Comparison of ENCODE assay signal across 11 mouse cellular contexts in the genomic region with DNA sequence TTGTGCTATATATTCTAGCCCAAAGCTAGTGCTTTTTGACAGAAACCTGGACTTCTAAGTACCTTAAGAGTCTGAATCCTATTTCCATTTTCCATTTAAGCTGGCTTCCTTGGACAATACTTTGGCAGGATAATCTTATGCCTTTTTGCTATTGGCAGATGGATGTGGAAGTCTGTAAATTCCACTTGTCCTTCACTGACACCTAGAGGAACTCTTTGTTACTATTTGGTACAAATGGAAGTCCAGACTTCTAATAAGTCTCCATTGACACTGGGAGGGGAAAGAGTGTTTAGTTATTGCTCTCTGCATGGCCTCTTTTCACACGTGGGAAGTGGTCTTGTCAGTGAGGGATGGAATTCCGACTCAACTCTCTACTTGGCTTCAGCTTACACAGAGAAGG. TPM values are rescaled to one million over a fixed set of nuclear protein-coding genes. Genes with fewer than 3 reads are reported as not detected.
DNase-seq lines count a peak whose midpoint lies in the region; ATAC-seq and TF ChIP-seq lines count a peak whose summit lies in the region.
"Had no signal": no experiment of that assay in that cellular context is flagged by ENCODE, and none has a peak within 500 bp of the region (broad histone marks: within the 10 kb centered on the region; RNA-seq: fewer than 3 reads in every experiment).

No protein-coding gene starts in this region.

- ATAC-seq in lung, postnatal 0 days = no peak

- H3K4me3 ChIP-seq in kidney, adult 2 months (ENCODE audit: insufficient read depth, low read depth, low read length) = no peak overlapping the region
- H3K4me3 ChIP-seq in lung, postnatal 0 days (ENCODE audit: low read depth, low read length) = no peak overlapping the region

- no peaks in the 10 kb centered on the region for H3K27me3 ChIP-seq in kidney, adult 2 months (replicated peaks; ENCODE audit: control insufficient read depth, insufficient read depth, low read length)
- H3K27me3 ChIP-seq in lung, postnatal 0 days (replicated peaks; ENCODE audit: insufficient read depth, low read length) = no peaks in the 10 kb centered on the region

- H3K36me3 ChIP-seq in kidney, adult 2 months (ENCODE audit: control insufficient read depth, insufficient read depth, low read length) = no peaks in the 10 kb centered on the region
- H3K36me3 ChIP-seq in lung, postnatal 0 days (ENCODE audit: insufficient read depth, low read length) = no peaks in the 10 kb centered on the region

- TF ChIP-seq POLR2A in kidney, adult 2 months (IDR thresholded peaks at IDR 0.05; ENCODE audit: low read depth, low read length) = no peak

- WGBS in kidney, adult 2 months = 22% methylated on average over 2 of the region's 2 CpGs
- 16% methylated on average over 2 of the region's 2 CpGs for WGBS in lung, postnatal 0 days

- peak; percentile 61 for DNase-seq in kidney, adult 2 months
- DNase-seq in kidney, postnatal 10 days = no peak
- DNase-seq in lung, postnatal 0 days (ENCODE audit: low spot score) = peak; percentile 77
- DNase-seq in lung, postnatal 4 days = no peak
- peak; percentile 57 for DNase-seq in Muller cell, postnatal 12 days (ENCODE audit: inconsistent ontology term)
- peak; percentile 56 for DNase-seq in retina, postnatal 1 day
- no peak for DNase-seq in frontal cortex, adult 2 months (ENCODE audit: extremely low spot score in 1 of 2, low spot score in 1 of 2)
- DNase-seq in adrenal gland, postnatal 25 days = no peak
- DNase-seq: cerebellum, adult 18-20 months; heart, postnatal 14 days; left cerebral cortex, postnatal 4 days had no signal

- no peak overlapping the region for H3K4me2 ChIP-seq in lung, postnatal 0 days (replicated peaks; ENCODE audit: low read depth, low read length)

- no peaks in the 10 kb centered on the region for H3K9me3 ChIP-seq in lung, postnatal 0 days (ENCODE audit: low read length)

- H3K27ac ChIP-seq in kidney, adult 2 months (ENCODE audit: insufficient read depth, low read depth, low read length) = no peak overlapping the region
- H3K27ac ChIP-seq in lung, postnatal 0 days (ENCODE audit: low read length) = no peak overlapping the region

- no peak overlapping the region for H3K9ac ChIP-seq in lung, postnatal 0 days (replicated peaks; ENCODE audit: low read depth)

- H3K4me1 ChIP-seq in kidney, adult 2 months (ENCODE audit: control insufficient read depth, insufficient read depth, low read length) = peaks cover 4% of the 10 kb centered on the region; the same call in 1 of the 2 replicates
- H3K4me1 ChIP-seq in lung, postnatal 0 days (ENCODE audit: insufficient read depth, low read depth, low read length) = no peaks in the 10 kb centered on the region

- no peak for TF ChIP-seq CTCF in kidney, adult 2 months (conservative IDR thresholded peaks at IDR 0.05; ENCODE audit: insufficient read depth, insufficient read length, low read depth, low read length)
- TF ChIP-seq CTCF in lung, postnatal 0 days (IDR thresholded peaks at IDR 0.05) = peak; percentile 67

- no peak for TF ChIP-seq EP300 in lung, postnatal 0 days (IDR thresholded peaks at IDR 0.05)

RNA-seq across cellular contexts. Expression of gene Dhrs7b, which starts 1.5 kb away (rescaled TPM):
- 29.1 and 30.0 TPM in 2 replicates for polyA plus RNA-seq in kidney, adult 2 months (2012; rRNA removed)
- polyA plus RNA-seq in lung, postnatal 0 days (2015; fragmentation: Nextera tagmentation; extraction: Ambion mirVana) = 24.2 and 28.7 TPM in 2 replicates
- polyA plus RNA-seq in frontal cortex, adult 2 months (2012; rRNA removed) = 19.3 and 19.9 TPM in 2 replicates
- 38.7 and 49.5 TPM in 2 replicates for total RNA-seq in adrenal gland, postnatal 25 days (2021)

RNA-seq across cellular contexts. Expression of gene Shmt1, which starts 17.4 kb away (rescaled TPM):
- polyA plus RNA-seq in kidney, adult 2 months (2012; rRNA removed) = 108 and 120 TPM in 2 replicates
- 14.4 and 18.4 TPM in 2 replicates for polyA plus RNA-seq in lung, postnatal 0 days (2015; fragmentation: Nextera tagmentation; extraction: Ambion mirVana)
- 2.0 and 2.2 TPM in 2 replicates for polyA plus RNA-seq in frontal cortex, adult 2 months (2012; rRNA removed)
- total RNA-seq in adrenal gland, postnatal 25 days (2021) = 82.3 and 91.4 TPM in 2 replicates

RNA-seq across cellular contexts. Expression of gene Tmem11, which starts 50.2 kb away (rescaled TPM):
- 78.2 and 81.1 TPM in 2 replicates for polyA plus RNA-seq in kidney, adult 2 months (2012; rRNA removed)
- 45.3 and 48.4 TPM in 2 replicates for polyA plus RNA-seq in lung, postnatal 0 days (2015; fragmentation: Nextera tagmentation; extraction: Ambion mirVana)
- 39.8 and 47.0 TPM in 2 replicates for polyA plus RNA-seq in frontal cortex, adult 2 months (2012; rRNA removed)
- total RNA-seq in adrenal gland, postnatal 25 days (2021) = 40.4 and 41.5 TPM in 2 replicates

RNA-seq across cellular contexts. Expression of gene Smcr8, which starts 51.6 kb away (rescaled TPM):
- 12.1 and 13.9 TPM in 2 replicates for polyA plus RNA-seq in kidney, adult 2 months (2012; rRNA removed)
- 2.5 and 3.0 TPM in 2 replicates for polyA plus RNA-seq in lung, postnatal 0 days (2015; fragmentation: Nextera tagmentation; extraction: Ambion mirVana)
- 10.7 and 12.3 TPM in 2 replicates for polyA plus RNA-seq in frontal cortex, adult 2 months (2012; rRNA removed)
- total RNA-seq in adrenal gland, postnatal 25 days (2021) = 27.0 and 27.5 TPM in 2 replicates

RNA-seq across cellular contexts. Expression of gene Top3a, which starts 51.7 kb away (rescaled TPM):
- 5.8 and 5.9 TPM in 2 replicates for polyA plus RNA-seq in kidney, adult 2 months (2012; rRNA removed)
- 6.1 and 6.7 TPM in 2 replicates for polyA plus RNA-seq in lung, postnatal 0 days (2015; fragmentation: Nextera tagmentation; extraction: Ambion mirVana)
- 6.0 and 6.1 TPM in 2 replicates for polyA plus RNA-seq in frontal cortex, adult 2 months (2012; rRNA removed)
- total RNA-seq in adrenal gland, postnatal 25 days (2021) = 13.2 and 13.7 TPM in 2 replicates

Comparison
In these comparisons a context has a peak if more than half of its experiments do, and no peak if none do; other contexts are left out.
1. DNase-seq: peak in kidney, adult 2 months (single experiment), lung, postnatal 0 days (single experiment), Muller cell, postnatal 12 days (single experiment) and retina, postnatal 1 day (single experiment); none in kidney, postnatal 10 days (single experiment), lung, postnatal 4 days (0 of 2), frontal cortex, adult 2 months (0 of 2) and adrenal gland, postnatal 25 days (single experiment).